Mouse (Mus musculus): Measurements from ENCODE around the gene Tex14.

DNA sequence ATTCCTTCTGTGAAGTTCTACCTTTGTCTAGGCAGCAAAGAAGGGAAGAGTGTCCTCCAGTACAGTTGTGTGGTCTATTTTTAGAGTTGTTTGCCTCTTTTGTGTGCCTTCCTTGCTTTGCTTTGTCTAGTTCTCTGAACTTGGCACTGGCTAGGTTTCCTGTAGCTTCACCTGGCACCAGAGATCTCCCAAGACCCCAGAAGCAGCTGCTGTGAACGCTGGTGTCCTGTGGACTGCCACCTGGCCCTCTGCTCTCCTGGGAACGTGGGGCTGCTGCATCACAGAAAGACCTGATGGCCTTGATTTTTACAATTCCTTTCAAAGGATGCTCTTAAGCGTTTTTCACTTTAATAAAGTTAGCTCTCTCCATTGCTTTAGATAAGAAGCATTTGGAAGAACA lies 138.0 kb downstream of the Tex14 start:
- TF ChIP-seq CTCF (conservative IDR thresholded peaks at IDR 0.05; ENCODE audit: insufficient read depth, insufficient read length, low read depth, low read length) (no peak), POLR2A (IDR thresholded peaks at IDR 0.05; ENCODE audit: low read depth, low read length) (no peak)
